Mouse (Mus musculus) heart, adult 2 months (tissue): ENCODE results near the gene Casp7. TPM values are rescaled to one million over a fixed set of nuclear protein-coding genes. Genes with fewer than 3 reads are reported as not detected.

Source experiments
- DNase-seq, 2 experiments: peaks; one replicate each; pipeline ENCODE4 v3.0.0; 2021
- H3K27ac ChIP-seq: fragments of 200-600 bp; 2 replicates; pipeline ENCODE4 v1.8.1; 2022
- H3K27me3 ChIP-seq: fragments of 200-500 bp; 2 replicates; pipeline ENCODE4 v1.6.1; 2012; ENCODE audit warnings: mild to moderate bottlenecking, low read length, inconsistent platforms, mixed read lengths; ENCODE audit not compliant: control insufficient read depth, insufficient read depth
- H3K36me3 ChIP-seq: fragments of 200-500 bp; 2 replicates; pipeline ENCODE4 v1.6.1; 2012; ENCODE audit warnings: low read length, inconsistent platforms; ENCODE audit not compliant: control insufficient read depth, insufficient read depth
- H3K4me1 ChIP-seq: fragments of 200-500 bp; 2 replicates; pipeline ENCODE4 v1.6.1; 2011; ENCODE audit warnings: low read length; ENCODE audit not compliant: control insufficient read depth, insufficient read depth
- H3K4me3 ChIP-seq: fragments of 200-600 bp; 2 replicates; pipeline ENCODE4 v1.8.1; 2022
- H3K79me2 ChIP-seq: fragments of 200-500 bp; replicated peaks from 2 replicates; pipeline ENCODE4 v1.6.1; 2012; ENCODE audit warnings: mild to moderate bottlenecking, inconsistent platforms, low read length, moderate library complexity, mixed read lengths; ENCODE audit not compliant: control insufficient read depth, insufficient read depth
- H3K9ac ChIP-seq: fragments of 200-500 bp; 2 replicates; pipeline ENCODE4 v1.6.1; 2012; ENCODE audit warnings: low read depth, mild to moderate bottlenecking, control low read depth, inconsistent platforms, low read length, mixed read lengths
- CTCF ChIP-seq: fragments of 200-600 bp; IDR thresholded peaks from 2 replicates; pipeline ENCODE4 v1.8.1; 2022; ENCODE audit warnings: antibody characterized with exemption, mild to moderate bottlenecking, moderate library complexity
- EP300 ChIP-seq: fragments of 200-500 bp; IDR thresholded peaks from 2 replicates; pipeline ENCODE4 v1.6.1; 2011; ENCODE audit warnings: low read depth, low read length, control low read depth; ENCODE audit not compliant: insufficient read depth
- POLR2A ChIP-seq: fragments of 200-500 bp; IDR thresholded peaks from 2 replicates; pipeline ENCODE4 v1.6.1; 2011; ENCODE audit warnings: mild to moderate bottlenecking, low read depth, low read length, control low read depth; ENCODE audit not compliant: insufficient read depth
- WGBS: fragments of 180-500 bp; shearing (Covaris S2); methylation state at CpG from one replicate; pipeline ENCODE4 v1.1.7; 2018; 5-methylcytosine and 5-hydroxymethylcytosine counted together
- intact Hi-C: fragments of 180-260 bp; cut with DNase I; formaldehyde crosslinking; loops from one replicate; pipeline ENCODE4 v1.15.1; 2025
- polyA plus RNA-seq: library from polyadenylated mRNA; depleted of rRNA; stranded (reverse); fragments of >200 nt; gene quantifications from 2 replicates; pipeline ENCODE4 v1.2.3, GENCODE M21; 2012
- total RNA-seq, 2 experiments: library from RNA; stranded (reverse); gene quantifications; 2 replicates each; pipeline ENCODE4 v1.2.3; 2021

Casp7 gene
- total and polyA plus RNA-seq, 3 experiments: 9.2 to 12.5 (median 11.7) TPM

DNA sequence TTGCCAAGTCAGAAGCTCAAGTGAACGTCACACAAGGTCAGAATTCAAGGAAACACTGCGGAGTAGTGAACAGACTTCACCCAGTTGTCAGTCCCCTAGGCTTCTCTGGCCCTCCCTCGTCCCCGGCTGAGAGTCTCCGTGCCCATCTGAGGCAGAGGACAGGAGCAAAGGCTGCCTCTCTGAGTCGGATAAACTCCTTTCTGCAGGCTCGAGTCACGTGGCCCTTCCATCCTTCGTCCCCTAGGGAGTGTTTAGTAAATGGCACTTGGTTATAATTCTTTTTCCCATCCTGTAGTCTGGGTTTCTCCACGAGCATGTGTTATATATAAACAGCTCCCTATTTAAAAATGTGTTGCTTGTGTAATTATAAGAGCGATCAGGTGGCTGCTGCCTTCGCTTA, 26.4 kb downstream of the Casp7 start:
- H3K4me3 ChIP-seq: no peak overlapping the region
- H3K27ac ChIP-seq: no peak overlapping the region
- intact Hi-C loops: loop anchor here (5.0 to 10.0 kb wide), 4 partner anchors 144 to 611 kb away; no protein-coding TSS in a partner anchor
- TF ChIP-seq POLR2A (no peak), EP300 (no peak), CTCF (no peak)
- H3K9ac ChIP-seq: no peak overlapping the region
- no peak for DNase-seq
- no peaks in the 10 kb centered on the region for H3K27me3 ChIP-seq
- no peaks in the 10 kb centered on the region for H3K36me3 ChIP-seq
- no peaks in the 10 kb centered on the region for H3K79me2 ChIP-seq
- WGBS: 70% methylated on average over 12 of the region's 12 CpGs
- H3K4me1 ChIP-seq: peaks cover 1% of the 10 kb centered on the region; the same call in 1 of the 2 replicates

DNA sequence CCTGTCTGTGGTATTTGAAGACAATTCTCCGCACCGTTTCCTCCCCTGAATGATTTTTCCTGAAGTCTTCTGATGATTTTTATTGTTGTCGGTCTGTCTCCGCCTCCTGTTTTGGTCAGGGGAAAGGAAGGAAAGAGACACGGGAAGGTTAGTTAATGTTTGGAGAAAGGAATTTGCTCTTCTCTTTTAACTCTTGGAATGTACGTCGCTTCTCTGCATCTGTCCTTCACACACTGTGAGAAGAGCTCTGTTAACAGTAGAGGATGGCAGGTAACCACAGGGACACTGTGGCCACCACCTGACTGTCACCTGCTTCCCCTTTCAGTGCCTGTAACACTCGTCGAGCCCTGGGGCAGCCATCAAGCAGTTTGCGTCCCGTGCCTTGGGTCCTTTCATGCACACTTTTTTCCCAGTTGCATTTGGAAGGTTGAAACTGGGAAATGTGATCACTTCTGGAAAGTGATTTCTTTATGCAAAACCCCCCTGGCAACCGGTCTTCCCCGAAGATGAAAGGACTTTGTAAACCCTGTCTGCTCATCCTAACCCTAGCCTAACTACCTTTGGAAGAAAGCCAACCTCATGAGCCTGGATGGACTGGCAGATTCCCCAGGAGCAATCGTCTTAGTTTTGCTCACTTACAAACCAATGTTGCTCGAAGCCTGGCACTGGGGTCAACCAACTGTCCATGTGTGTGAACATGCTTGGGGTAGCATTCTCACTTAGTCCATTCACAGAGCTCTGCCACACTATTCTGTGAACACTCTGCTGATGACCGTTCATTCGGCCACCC, 27.9 kb downstream of the Casp7 start:
- Histone ChIP-seq H3K4me3 (no peak overlapping the region), H3K27ac (no peak overlapping the region), H3K79me2 (no peaks in the 10 kb centered on the region), H3K9ac (no peak overlapping the region), H3K27me3 (no peaks in the 10 kb centered on the region), H3K36me3 (no peaks in the 10 kb centered on the region), H3K4me1 (peaks cover 1% of the 10 kb centered on the region; the same call in 1 of the 2 replicates)
- TF ChIP-seq CTCF (no peak), POLR2A (no peak), EP300 (no peak)
- DNase-seq: no peak
- WGBS: 72% methylated on average over 17 of the region's 17 CpGs
- intact Hi-C loops: loop anchor here (5.0 to 10.0 kb wide), 4 partner anchors 142 to 610 kb away; no protein-coding TSS in a partner anchor

DNA sequence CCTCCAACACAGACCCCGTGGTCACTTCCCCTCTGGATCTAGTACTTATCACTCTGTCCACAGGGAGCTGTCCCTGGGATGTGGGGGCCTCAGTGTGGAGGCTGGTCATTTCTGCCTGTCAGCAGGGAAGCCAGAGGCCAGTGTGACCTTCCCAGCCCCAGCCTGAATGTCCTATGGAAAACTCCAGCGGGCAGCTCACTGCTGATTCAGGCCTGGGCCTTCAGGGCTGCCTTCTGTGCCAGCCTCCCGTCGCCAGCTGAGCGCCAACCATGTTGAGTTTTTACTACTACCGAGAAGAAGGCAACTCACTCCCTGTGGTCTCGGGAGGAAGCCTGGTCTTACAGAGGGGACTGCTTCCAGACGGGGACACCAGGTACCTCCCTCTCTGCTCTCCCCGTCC, 28.6 kb downstream of the Casp7 start:
- WGBS: 53% methylated on average over 9 of the region's 9 CpGs
- Histone ChIP-seq H3K27me3 (no peaks in the 10 kb centered on the region), H3K4me3 (no peak overlapping the region), H3K36me3 (no peaks in the 10 kb centered on the region), H3K27ac (peak overlapping the region; percentile 69), H3K79me2 (no peaks in the 10 kb centered on the region), H3K4me1 (peaks cover 1% of the 10 kb centered on the region; the same call in 1 of the 2 replicates), H3K9ac (peak overlapping the region; percentile 17)
- TF ChIP-seq CTCF (no peak), POLR2A (no peak), EP300 (no peak)
- intact Hi-C loops: loop anchor here (10.0 kb wide), 1 partner anchor 609 kb away; no protein-coding TSS in a partner anchor
- DNase-seq: peak; percentile 33 to 39

DNA sequence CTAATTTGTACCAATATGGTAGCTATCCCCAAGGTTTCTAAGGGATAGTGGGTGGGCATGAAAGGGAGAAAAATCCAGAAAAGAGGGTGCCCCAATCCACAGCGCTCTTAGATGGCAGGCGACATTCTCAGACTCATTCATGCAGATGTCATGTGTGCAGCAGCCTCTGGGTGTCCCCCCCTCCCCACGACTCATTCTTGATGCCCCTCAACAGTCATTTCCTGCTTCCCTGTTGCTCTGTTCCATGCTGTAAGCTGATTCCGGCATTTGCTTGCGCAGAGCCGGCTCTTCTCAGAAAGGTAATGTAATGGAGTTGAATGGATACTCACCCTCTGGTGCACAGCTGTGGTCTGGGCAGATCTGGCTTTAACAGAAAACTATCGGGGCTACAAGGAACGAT, 33.4 kb downstream of the Casp7 start:
- TF ChIP-seq EP300 (no peak), CTCF (no peak), POLR2A (no peak)
- Histone ChIP-seq H3K79me2 (no peaks in the 10 kb centered on the region), H3K27me3 (no peaks in the 10 kb centered on the region), H3K9ac (no peak overlapping the region), H3K27ac (no peak overlapping the region), H3K36me3 (no peaks in the 10 kb centered on the region), H3K4me1 (no peaks in the 10 kb centered on the region; the same call in 1 of the 2 replicates), H3K4me3 (no peak overlapping the region)
- intact Hi-C loops: no loop called here
- no peak for DNase-seq
- 67% methylated on average over 8 of the region's 8 CpGs for WGBS

DNA sequence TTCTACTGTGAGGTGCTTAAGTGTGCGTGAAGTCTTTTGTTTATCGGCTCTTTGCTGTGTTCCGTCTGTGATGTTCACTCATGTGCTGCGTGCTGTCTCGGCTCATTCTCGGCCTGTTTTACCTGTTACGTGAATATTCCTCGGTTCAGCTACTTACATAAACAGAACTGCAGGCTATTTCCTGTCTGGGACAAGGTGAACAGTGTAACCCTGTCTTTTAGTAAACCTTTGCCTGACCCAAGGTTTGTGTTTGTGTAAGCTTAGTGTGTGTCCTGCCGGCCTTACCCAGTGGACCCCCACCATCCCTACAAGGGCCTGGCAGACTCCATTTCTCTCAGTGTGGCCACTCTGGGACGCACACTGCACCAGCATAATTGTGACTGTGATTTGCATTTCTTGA, 35.8 kb downstream of the Casp7 start:
- intact Hi-C loops: no loop called here
- 96% methylated on average over 10 of the region's 10 CpGs for WGBS
- TF ChIP-seq CTCF: no peak
- no peak for TF ChIP-seq POLR2A
- TF ChIP-seq EP300: no peak

DNA sequence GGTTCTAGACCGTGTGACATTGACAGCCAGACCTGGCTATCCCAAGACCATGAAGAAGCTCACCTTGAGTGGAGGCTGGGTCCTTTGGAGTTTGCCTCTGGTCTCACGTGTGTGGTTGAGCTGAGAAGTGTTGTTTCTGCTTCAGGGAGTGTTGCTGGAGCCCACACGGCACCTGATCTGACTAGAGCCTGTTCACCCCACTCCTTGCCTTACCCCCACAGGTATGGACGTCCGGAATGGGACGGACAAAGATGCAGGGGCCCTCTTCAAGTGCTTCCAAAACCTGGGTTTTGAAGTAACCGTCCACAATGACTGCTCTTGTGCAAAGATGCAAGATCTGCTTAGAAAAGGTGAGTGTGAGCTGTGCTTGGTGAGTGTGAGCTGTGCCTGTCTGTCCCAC, 36.7 kb downstream of the Casp7 start:
- intact Hi-C loops: no loop called here
- Histone ChIP-seq H3K9ac (no peak overlapping the region), H3K27ac (no peak overlapping the region), H3K36me3 (no peaks in the 10 kb centered on the region), H3K79me2 (no peaks in the 10 kb centered on the region), H3K27me3 (no peaks in the 10 kb centered on the region), H3K4me3 (no peak overlapping the region), H3K4me1 (no peaks in the 10 kb centered on the region)
- 92% methylated on average over 7 of the region's 7 CpGs for WGBS
- no peak for DNase-seq
- TF ChIP-seq EP300 (no peak), CTCF (no peak), POLR2A (no peak)

More for the DNA sequence above, 35.8 kb downstream of the Casp7 start:
- H3K9ac ChIP-seq: no peak overlapping the region
- no peak for DNase-seq
- H3K27me3 ChIP-seq: no peaks in the 10 kb centered on the region
- H3K4me1 ChIP-seq: no peaks in the 10 kb centered on the region
- H3K27ac ChIP-seq: no peak overlapping the region
- no peak overlapping the region for H3K4me3 ChIP-seq
- H3K36me3 ChIP-seq: no peaks in the 10 kb centered on the region
- no peaks in the 10 kb centered on the region for H3K79me2 ChIP-seq
